In the genomic region with DNA sequence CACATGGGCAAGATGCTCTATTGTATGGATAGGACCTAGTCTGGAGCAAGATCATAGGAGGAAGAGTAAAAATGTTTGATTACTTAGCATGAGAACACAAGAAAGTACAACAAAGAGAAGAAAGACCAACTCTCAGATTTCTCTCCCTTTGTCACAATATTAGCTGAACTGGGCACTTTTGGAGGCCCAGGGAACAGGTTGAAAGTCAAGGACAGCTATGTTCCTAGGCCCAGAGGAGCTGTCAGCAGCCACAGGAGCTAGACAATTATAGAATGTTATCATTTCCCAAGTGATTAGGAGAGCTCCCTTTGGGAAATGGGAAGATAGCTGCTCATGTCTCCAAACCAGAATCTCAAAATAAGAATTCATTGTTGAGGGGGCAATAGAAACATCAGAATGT, we compare ENCODE assay signal across 31 mouse cellular contexts. TPM values are rescaled to one million over a fixed set of nuclear protein-coding genes. Genes with fewer than 3 reads are reported as not detected.
DNase-seq lines count a peak whose midpoint lies in the region; ATAC-seq lines count a peak whose summit lies in the region.
"Had no signal": no experiment of that assay in that cellular context is flagged by ENCODE, and none has a peak within 500 bp of the region (broad histone marks: within the 10 kb centered on the region; RNA-seq: fewer than 3 reads in every experiment).

No protein-coding gene starts in this region.

- intact Hi-C loops in heart, postnatal 25 days (cut with DNase I) = no loop called here

- H3K4me3 ChIP-seq in liver, embryonic 11.5 days (ENCODE audit: low read depth, low read length) = no peak overlapping the region
- no peak overlapping the region for H3K4me3 ChIP-seq in liver, embryonic 12.5 days
- H3K4me3 ChIP-seq in heart, embryonic 16.5 days (ENCODE audit: low read length) = no peak overlapping the region
- H3K4me3 ChIP-seq in limb, embryonic 13.5 days = no peak overlapping the region
- H3K4me3 ChIP-seq: embryonic facial prominence, embryonic 13.5 days; forebrain, embryonic 10.5 days; forebrain, embryonic 15.5 days; hindbrain, embryonic 10.5 days; intestine, embryonic 15.5 days; liver, embryonic 13.5 days; megakaryocyte, embryonic 14.5 days; midbrain, embryonic 13.5 days; stomach, embryonic 15.5 days had no signal

- no peak overlapping the region for H3K27ac ChIP-seq in liver, embryonic 11.5 days (ENCODE audit: low read depth, low read length)
- no peak overlapping the region for H3K27ac ChIP-seq in liver, embryonic 12.5 days
- peak overlapping the region; percentile 82 for H3K27ac ChIP-seq in heart, embryonic 16.5 days (ENCODE audit: low read length)
- peak overlapping the region; percentile 44; the same call in 1 of the 2 replicates for H3K27ac ChIP-seq in limb, embryonic 13.5 days
- H3K27ac ChIP-seq: embryonic facial prominence, embryonic 13.5 days; forebrain, embryonic 10.5 days; forebrain, embryonic 15.5 days; hindbrain, embryonic 10.5 days; hindbrain, postnatal 0 days; intestine, embryonic 15.5 days; liver, embryonic 13.5 days; midbrain, embryonic 13.5 days; stomach, embryonic 15.5 days had no signal

- no peaks in the 10 kb centered on the region for H3K4me1 ChIP-seq in liver, embryonic 11.5 days (replicated peaks; ENCODE audit: control insufficient read depth, insufficient read depth, low read length)
- no peaks in the 10 kb centered on the region for H3K4me1 ChIP-seq in liver, embryonic 12.5 days
- H3K4me1 ChIP-seq in heart, embryonic 16.5 days (ENCODE audit: control insufficient read depth, insufficient read depth, low read length) = peaks cover 20% of the 10 kb centered on the region
- peaks cover 56% of the 10 kb centered on the region for H3K4me1 ChIP-seq in limb, embryonic 13.5 days
- H3K4me1 ChIP-seq: forebrain, embryonic 15.5 days; intestine, embryonic 15.5 days; liver, embryonic 13.5 days; megakaryocyte, embryonic 14.5 days; midbrain, embryonic 13.5 days; stomach, embryonic 15.5 days had no signal

- no peaks in the 10 kb centered on the region for H3K27me3 ChIP-seq in liver, embryonic 11.5 days (replicated peaks; ENCODE audit: control insufficient read depth, insufficient read depth, low read length)
- no peaks in the 10 kb centered on the region for H3K27me3 ChIP-seq in liver, embryonic 12.5 days (replicated peaks)
- no peaks in the 10 kb centered on the region for H3K27me3 ChIP-seq in heart, embryonic 16.5 days (ENCODE audit: control insufficient read depth, insufficient read depth, low read length)
- H3K27me3 ChIP-seq in limb, embryonic 13.5 days = no peaks in the 10 kb centered on the region
- H3K27me3 ChIP-seq: forebrain, embryonic 15.5 days; intestine, embryonic 15.5 days; liver, embryonic 13.5 days; megakaryocyte, embryonic 14.5 days; midbrain, embryonic 13.5 days; Patski; stomach, embryonic 15.5 days had no signal

- H3K9ac ChIP-seq in liver, embryonic 11.5 days (ENCODE audit: low read depth, low read length) = no peak overlapping the region
- H3K9ac ChIP-seq in liver, embryonic 12.5 days = no peak overlapping the region
- H3K9ac ChIP-seq in heart, embryonic 16.5 days (ENCODE audit: low read length) = no peak overlapping the region
- no peak overlapping the region for H3K9ac ChIP-seq in limb, embryonic 13.5 days
- H3K9ac ChIP-seq: embryonic facial prominence, embryonic 13.5 days; forebrain, embryonic 15.5 days; intestine, embryonic 15.5 days; liver, embryonic 13.5 days; midbrain, embryonic 13.5 days; stomach, embryonic 15.5 days had no signal

- H3K9me3 ChIP-seq in liver, embryonic 11.5 days (ENCODE audit: control insufficient read depth, low read length) = no peaks in the 10 kb centered on the region
- no peaks in the 10 kb centered on the region for H3K9me3 ChIP-seq in liver, embryonic 12.5 days (replicated peaks)
- no peaks in the 10 kb centered on the region for H3K9me3 ChIP-seq in heart, embryonic 16.5 days (replicated peaks; ENCODE audit: control insufficient read depth, low read length)
- H3K9me3 ChIP-seq in limb, embryonic 13.5 days = no peaks in the 10 kb centered on the region
- H3K9me3 ChIP-seq: embryonic facial prominence, embryonic 13.5 days; forebrain, embryonic 10.5 days; forebrain, embryonic 15.5 days; hindbrain, embryonic 10.5 days; intestine, embryonic 15.5 days; liver, embryonic 13.5 days; megakaryocyte, embryonic 14.5 days; midbrain, embryonic 13.5 days; stomach, embryonic 15.5 days had no signal

- peak; percentile 84 for DNase-seq in heart, adult 11 months
- no peak for DNase-seq in heart, postnatal 25 days (ENCODE audit: low spot score)
- peak; percentile 6 for DNase-seq in liver, embryonic 11.5 days (ENCODE audit: low spot score)
- no peak for DNase-seq in kidney, postnatal 25 days
- no peak for DNase-seq in testis, postnatal 10 days (ENCODE audit: low spot score)
- DNase-seq: adrenal gland, postnatal 10 days; cerebellum, adult 8-10 months; cerebellum, postnatal 25 days; kidney, adult 2 months; kidney, postnatal 4 days; layer of hippocampus, postnatal 36 days; liver, embryonic 13.5 days; lung, adult 18-20 months; lung, postnatal 4 days; retina, postnatal 1 day; right cerebral cortex, postnatal 14 days; thymus, postnatal 14 days had no signal

- ATAC-seq in liver, embryonic 11.5 days (replicated peaks; ENCODE audit: low FRiP score) = no peak
- no peak for ATAC-seq in liver, embryonic 12.5 days
- ATAC-seq in heart, embryonic 16.5 days (replicated peaks; ENCODE audit: extremely low read depth, insufficient read depth, low FRiP score) = peak; percentile 77
- no peak for ATAC-seq in limb, embryonic 13.5 days (ENCODE audit: low FRiP score, low read depth)
- ATAC-seq: forebrain, embryonic 15.5 days; hindbrain, postnatal 0 days; intestine, embryonic 15.5 days; lung, postnatal 0 days; midbrain, embryonic 13.5 days; Patski had no signal

- no peaks in the 10 kb centered on the region for H3K36me3 ChIP-seq in liver, embryonic 11.5 days (ENCODE audit: control insufficient read depth, insufficient read depth, low read length)
- no peaks in the 10 kb centered on the region for H3K36me3 ChIP-seq in liver, embryonic 12.5 days
- H3K36me3 ChIP-seq in heart, embryonic 16.5 days (ENCODE audit: control insufficient read depth, insufficient read depth) = no peaks in the 10 kb centered on the region
- H3K36me3 ChIP-seq in limb, embryonic 13.5 days = no peaks in the 10 kb centered on the region
- H3K36me3 ChIP-seq: embryonic facial prominence, embryonic 13.5 days; forebrain, embryonic 10.5 days; forebrain, embryonic 15.5 days; hindbrain, embryonic 10.5 days; intestine, embryonic 15.5 days; liver, embryonic 13.5 days; midbrain, embryonic 13.5 days; stomach, embryonic 15.5 days had no signal

- H3K4me2 ChIP-seq in liver, embryonic 11.5 days = no peak overlapping the region
- no peak overlapping the region for H3K4me2 ChIP-seq in liver, embryonic 12.5 days
- no peak overlapping the region for H3K4me2 ChIP-seq in heart, embryonic 16.5 days (ENCODE audit: low read depth, low read length)
- H3K4me2 ChIP-seq in limb, embryonic 13.5 days (replicated peaks) = no peak overlapping the region
- H3K4me2 ChIP-seq: embryonic facial prominence, embryonic 13.5 days; forebrain, embryonic 15.5 days; intestine, embryonic 15.5 days; liver, embryonic 13.5 days; midbrain, embryonic 13.5 days; stomach, embryonic 15.5 days had no signal

RNA-seq across cellular contexts. Expression of a gene that starts 56.8 kb away (rescaled TPM):
- 10 to 100 TPM; 29.0 to 35.7 TPM for total RNA-seq in heart, postnatal 25 days (2021)
- 7.8 and 8.3 TPM in 2 replicates for polyA plus RNA-seq in liver, embryonic 11.5 days (2014; fragmentation: Nextera tagmentation; extraction: Ambion mirVana)
- polyA plus RNA-seq in liver, embryonic 12.5 days (2016; fragmentation: Nextera tagmentation; extraction: Ambion mirVana) = 3.5 and 4.5 TPM in 2 replicates
- polyA plus RNA-seq in heart, embryonic 16.5 days (2015; fragmentation: Nextera tagmentation; extraction: Ambion mirVana) = 8.5 and 11.2 TPM in 2 replicates
- 15.1 and 16.5 TPM in 2 replicates for polyA plus RNA-seq in limb, embryonic 13.5 days (2015; fragmentation: Nextera tagmentation; extraction: Ambion mirVana)

RNA-seq across cellular contexts. Expression of a gene that starts 56.9 kb away (rescaled TPM):
- 10 to 100 TPM; 42.5 to 49.6 TPM for total RNA-seq in heart, postnatal 25 days (2021)
- 27.0 and 28.9 TPM in 2 replicates for polyA plus RNA-seq in liver, embryonic 11.5 days (2014; fragmentation: Nextera tagmentation; extraction: Ambion mirVana)
- 16.0 and 16.7 TPM in 2 replicates for polyA plus RNA-seq in liver, embryonic 12.5 days (2016; fragmentation: Nextera tagmentation; extraction: Ambion mirVana)
- 25.9 and 27.8 TPM in 2 replicates for polyA plus RNA-seq in heart, embryonic 16.5 days (2015; fragmentation: Nextera tagmentation; extraction: Ambion mirVana)
- polyA plus RNA-seq in limb, embryonic 13.5 days (2015; fragmentation: Nextera tagmentation; extraction: Ambion mirVana) = 21.2 and 22.9 TPM in 2 replicates

Comparison
In these comparisons a context has a peak if more than half of its experiments do, and no peak if none do; other contexts are left out.
1. DNase-seq: peak in heart, adult 11 months (single experiment) and liver, embryonic 11.5 days (single experiment); none in heart, postnatal 25 days (single experiment), kidney, postnatal 25 days (0 of 2) and testis, postnatal 10 days (single experiment).
2. H3K27ac ChIP-seq: peak in heart, embryonic 16.5 days (single experiment) and limb, embryonic 13.5 days (single experiment); none in liver, embryonic 11.5 days (single experiment) and liver, embryonic 12.5 days (single experiment).